Mouse (Mus musculus) heart, embryonic 15.5 days (tissue): ENCODE data around the gene March4. TPM values are rescaled to one million over a fixed set of nuclear protein-coding genes. Genes with fewer than 3 reads are reported as not detected.

ENCODE experiments used
- ATAC-seq: fragments of 200-750 bp; cut with Nextera tagmentation; replicated peaks from 2 replicates; pipeline ENCODE4 v1.8.0; 2017; ENCODE audit warnings: low read depth, moderate TSS enrichment; ENCODE audit not compliant: insufficient number of reproducible peaks, insufficient read depth, low FRiP score
- H3K27ac ChIP-seq: fragments of 300-500 bp; sonication (generic); 2 replicates; pipeline ENCODE4 v1.5.1; 2015; ENCODE audit warnings: mild to moderate bottlenecking, inconsistent platforms
- H3K27me3 ChIP-seq: fragments of 300-500 bp; sonication (generic); 2 replicates; pipeline ENCODE4 v1.6.1; 2015; ENCODE audit warnings: inconsistent platforms
- H3K36me3 ChIP-seq: fragments of 300-500 bp; sonication (generic); 2 replicates; pipeline ENCODE4 v1.6.1; 2015; ENCODE audit warnings: mild to moderate bottlenecking, inconsistent platforms
- H3K4me1 ChIP-seq: fragments of 300-500 bp; sonication (generic); replicated peaks from 2 replicates; pipeline ENCODE4 v1.6.1; 2015; ENCODE audit warnings: inconsistent platforms
- H3K4me2 ChIP-seq: fragments of 300-500 bp; sonication (generic); 2 replicates; pipeline ENCODE4 v1.6.1; 2015; ENCODE audit warnings: inconsistent platforms, mild to moderate bottlenecking, moderate library complexity
- H3K4me3 ChIP-seq: fragments of 300-500 bp; sonication (generic); 2 replicates; pipeline ENCODE4 v1.5.1; 2015; ENCODE audit warnings: mild to moderate bottlenecking, inconsistent platforms
- H3K9ac ChIP-seq: fragments of 300-500 bp; sonication (generic); 2 replicates; pipeline ENCODE4 v1.6.1; 2015; ENCODE audit warnings: mild to moderate bottlenecking, inconsistent platforms
- H3K9me3 ChIP-seq: fragments of 300-500 bp; sonication (generic); replicated peaks from 2 replicates; pipeline ENCODE4 v1.6.1; 2016; ENCODE audit warnings: inconsistent platforms
- WGBS: fragments of 180-500 bp; shearing (Covaris S2); methylation state at CpG from one replicate; pipeline ENCODE4 v1.1.7; 2015; ENCODE audit warnings: mixed read lengths; 5-methylcytosine and 5-hydroxymethylcytosine counted together
- polyA plus RNA-seq: library from polyadenylated mRNA; unstranded; fragments of >200 nt; fragmentation: Nextera tagmentation; extraction: Ambion mirVana; gene quantifications from 2 replicates; pipeline ENCODE4 v1.2.1, GENCODE M21; 2015

The March4 gene
- polyA plus RNA-seq, 1 experiment from 2014 or later: 0.04 TPM

DNA sequence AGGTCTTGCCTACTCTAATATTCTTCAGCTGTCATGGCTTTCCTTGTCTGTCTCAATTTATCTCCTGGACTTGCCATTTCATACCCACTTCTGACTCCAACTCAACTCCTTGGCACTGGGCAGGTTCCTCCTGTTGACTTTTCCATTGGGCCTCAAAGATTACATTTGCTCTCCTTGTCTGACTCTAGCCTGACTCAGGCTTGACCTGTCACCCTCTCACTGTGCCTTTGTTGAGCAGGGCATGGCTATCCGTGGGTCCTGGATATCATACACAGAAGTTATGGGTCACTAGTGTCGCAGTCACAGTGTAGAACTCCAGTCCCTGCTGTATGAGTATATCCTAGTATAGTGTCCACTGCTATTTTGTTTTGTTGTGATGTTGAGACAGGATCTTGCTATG, 60.1 kb downstream of the March4 start:
- Histone ChIP-seq H3K9ac (no peak overlapping the region), H3K4me1 (no peaks in the 10 kb centered on the region), H3K4me3 (no peak overlapping the region), H3K4me2 (no peak overlapping the region), H3K9me3 (no peaks in the 10 kb centered on the region), H3K27me3 (no peaks in the 10 kb centered on the region), H3K27ac (no peak overlapping the region), H3K36me3 (no peaks in the 10 kb centered on the region)
- no peak for ATAC-seq
- 72% methylated on average over 2 of the region's 2 CpGs for WGBS

DNA sequence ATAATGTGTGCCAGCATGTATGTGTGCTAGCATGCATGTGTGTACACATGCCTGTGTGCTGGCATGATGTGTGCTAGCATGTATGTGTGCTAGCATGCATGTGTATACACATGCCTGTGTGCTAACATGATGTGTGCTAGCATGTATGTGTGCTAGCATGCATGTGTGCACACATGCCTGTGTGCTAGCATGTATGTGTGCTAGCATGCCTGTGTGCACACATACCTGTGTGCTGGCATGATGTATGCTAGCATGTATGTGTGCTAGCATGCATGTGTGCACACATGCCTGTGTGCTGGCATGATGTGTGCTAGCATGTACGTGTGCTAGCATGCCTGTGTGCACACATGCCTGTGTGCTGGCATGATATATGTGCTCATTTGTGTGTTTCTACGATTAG, 67.7 kb downstream of the March4 start:
- no peak for ATAC-seq
- no peak overlapping the region for H3K4me2 ChIP-seq
- 71% methylated on average over 2 of the region's 2 CpGs for WGBS
- H3K4me3 ChIP-seq: no peak overlapping the region
- no peaks in the 10 kb centered on the region for H3K4me1 ChIP-seq
- H3K27me3 ChIP-seq: no peaks in the 10 kb centered on the region
- H3K27ac ChIP-seq: no peak overlapping the region
- H3K9me3 ChIP-seq: no peaks in the 10 kb centered on the region
- H3K36me3 ChIP-seq: no peaks in the 10 kb centered on the region
- no peak overlapping the region for H3K9ac ChIP-seq

DNA sequence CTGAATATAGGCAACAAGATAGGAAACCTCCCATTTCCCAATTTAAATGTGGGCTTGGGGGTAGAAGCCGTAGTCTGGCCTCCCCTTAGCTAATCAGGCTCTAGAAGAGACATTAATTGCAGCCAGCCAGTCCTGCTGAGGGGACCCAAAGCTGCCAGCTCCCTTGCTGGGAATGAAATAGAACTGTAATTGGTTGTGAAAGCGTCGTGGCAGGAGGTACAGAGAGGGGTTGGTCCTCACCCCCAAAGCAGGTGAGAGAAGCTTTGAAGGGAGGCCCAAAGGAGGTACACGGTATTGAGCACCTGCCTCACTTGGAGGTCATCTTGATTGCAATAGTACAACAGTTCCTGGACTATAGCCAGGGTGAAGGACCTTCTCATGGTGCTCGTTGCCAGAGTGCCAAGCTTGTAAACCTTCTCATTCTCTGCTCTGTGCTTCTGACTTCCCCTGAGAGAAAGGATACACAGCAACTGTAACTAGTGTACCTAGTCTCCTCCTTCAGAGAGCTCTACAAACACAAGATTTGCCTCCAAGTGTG, 68.2 kb downstream of the March4 start:
- Histone ChIP-seq H3K4me1 (no peaks in the 10 kb centered on the region), H3K36me3 (no peaks in the 10 kb centered on the region), H3K4me2 (no peak overlapping the region), H3K4me3 (no peak overlapping the region), H3K9me3 (no peaks in the 10 kb centered on the region), H3K9ac (no peak overlapping the region), H3K27ac (no peak overlapping the region), H3K27me3 (no peaks in the 10 kb centered on the region)
- WGBS: 37% methylated on average over 5 of the region's 5 CpGs
- ATAC-seq: no peak

DNA sequence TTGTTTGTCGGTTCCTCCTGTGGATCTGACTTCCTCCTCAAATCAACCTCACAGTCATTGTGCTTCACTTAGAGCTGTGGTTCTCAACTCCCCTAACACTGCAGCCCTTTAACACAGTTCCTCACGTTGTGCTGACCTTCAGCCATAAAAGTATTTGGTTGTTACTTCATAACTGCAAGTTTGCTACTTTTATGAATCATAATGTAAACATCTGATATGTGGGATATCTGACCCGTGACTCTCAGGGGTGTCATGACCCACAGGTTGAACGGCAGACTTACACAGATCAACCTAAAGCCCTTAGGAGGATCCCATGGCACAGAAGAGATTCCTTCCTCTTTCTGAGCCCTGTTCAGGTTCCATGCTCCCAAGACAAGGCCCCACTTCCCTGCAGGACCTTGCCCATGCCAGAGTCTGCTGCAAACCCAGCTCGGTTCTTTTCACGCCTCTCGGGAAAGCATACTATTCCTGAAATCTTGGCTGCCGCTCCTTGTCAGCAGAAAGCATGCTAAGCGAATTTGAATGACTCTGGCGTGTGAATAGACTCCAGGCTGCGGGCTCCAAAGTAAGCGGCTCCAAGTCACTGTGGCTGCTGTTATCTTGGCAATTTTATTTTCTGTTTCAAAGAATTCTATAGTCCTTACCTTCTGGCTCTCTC, 71.7 kb downstream of the March4 start:
- peaks cover 8% of the 10 kb centered on the region; the same call in 1 of the 2 replicates for H3K4me1 ChIP-seq
- H3K36me3 ChIP-seq: no peaks in the 10 kb centered on the region
- no peak overlapping the region for H3K27ac ChIP-seq
- no peak overlapping the region for H3K4me3 ChIP-seq
- ATAC-seq: no peak
- H3K27me3 ChIP-seq: no peaks in the 10 kb centered on the region
- 32% methylated on average over 12 of the region's 12 CpGs for WGBS
- H3K9ac ChIP-seq: no peak overlapping the region
- H3K4me2 ChIP-seq: no peak overlapping the region
- no peaks in the 10 kb centered on the region for H3K9me3 ChIP-seq

DNA sequence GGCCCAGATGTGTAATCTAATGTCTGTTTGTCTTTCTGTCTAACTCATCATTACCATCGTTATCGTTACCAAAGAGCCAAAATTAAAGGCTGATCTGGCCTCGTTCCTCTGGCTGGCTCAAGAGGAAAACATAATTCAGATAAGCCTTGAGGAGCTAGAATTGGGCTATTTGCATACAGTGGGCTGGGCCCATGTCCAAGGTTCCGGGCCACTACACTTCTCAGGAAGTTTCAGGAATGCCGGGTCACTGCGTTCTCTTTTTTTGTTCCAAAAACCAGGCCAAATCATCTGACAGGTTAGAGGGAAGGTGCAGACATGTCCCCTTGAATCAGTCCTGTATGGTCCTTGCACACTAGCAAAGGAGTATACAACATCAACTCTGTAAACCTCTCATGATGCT, 74.2 kb downstream of the March4 start:
- 32% methylated on average over 6 of the region's 6 CpGs for WGBS
- no peak overlapping the region for H3K4me2 ChIP-seq
- H3K9me3 ChIP-seq: no peaks in the 10 kb centered on the region
- no peaks in the 10 kb centered on the region for H3K36me3 ChIP-seq
- no peaks in the 10 kb centered on the region for H3K27me3 ChIP-seq
- no peak overlapping the region for H3K4me3 ChIP-seq
- no peak overlapping the region for H3K27ac ChIP-seq
- H3K9ac ChIP-seq: no peak overlapping the region
- H3K4me1 ChIP-seq: peaks cover 8% of the 10 kb centered on the region; the same call in 1 of the 2 replicates
- no peak for ATAC-seq

DNA sequence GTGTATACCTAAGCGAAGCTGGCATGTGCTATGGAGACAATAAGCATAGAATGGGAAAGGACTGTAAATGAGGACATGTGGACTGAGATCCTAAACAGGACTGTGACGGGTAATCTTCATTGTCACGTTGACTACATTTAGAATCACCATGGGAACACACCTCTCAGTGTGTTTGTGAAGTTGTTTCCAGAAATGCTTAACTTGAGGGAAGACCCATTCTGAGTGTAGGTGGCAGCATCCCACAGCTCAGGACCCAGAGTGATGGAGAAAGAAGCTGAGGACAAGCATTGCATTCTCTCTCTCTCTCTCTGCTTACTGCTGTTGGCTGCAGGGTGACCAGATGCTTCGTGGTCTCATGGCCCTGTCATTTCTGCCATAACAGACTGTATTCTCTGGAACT, 79.1 kb downstream of the March4 start:
- H3K27me3 ChIP-seq: no peaks in the 10 kb centered on the region
- H3K36me3 ChIP-seq: no peaks in the 10 kb centered on the region
- 80% methylated on average over 4 of the region's 4 CpGs for whole genome bisulfite sequencing
- H3K4me3 ChIP-seq: no peak overlapping the region
- H3K9me3 ChIP-seq: no peaks in the 10 kb centered on the region
- peaks cover 5% of the 10 kb centered on the region; the same call in 1 of the 2 replicates for H3K4me1 ChIP-seq
- H3K27ac ChIP-seq: no peak overlapping the region
- no peak overlapping the region for H3K9ac ChIP-seq
- no peak overlapping the region for H3K4me2 ChIP-seq
- ATAC-seq: no peak

DNA sequence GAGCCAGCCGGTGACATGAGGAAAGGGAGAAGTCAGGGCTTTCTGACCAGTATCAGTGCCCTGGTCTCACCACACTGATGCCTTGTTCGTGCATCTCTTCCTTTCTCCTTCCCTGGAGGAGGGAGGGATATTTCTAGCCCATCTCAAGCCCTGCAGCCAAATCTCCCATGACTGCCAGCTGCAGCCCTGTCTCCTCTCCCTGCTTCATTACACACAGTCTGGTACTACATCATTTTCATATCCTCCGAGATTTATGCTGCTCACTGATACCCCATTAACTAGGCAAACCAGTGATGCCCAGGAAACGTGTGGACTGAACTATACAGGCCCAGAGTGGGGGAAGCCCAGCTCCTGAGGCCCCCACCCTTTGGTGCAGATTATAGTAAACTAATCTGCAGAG, 80.8 kb downstream of the March4 start:
- Histone ChIP-seq H3K27ac (no peak overlapping the region), H3K4me2 (no peak overlapping the region), H3K9ac (no peak overlapping the region), H3K4me3 (no peak overlapping the region), H3K4me1 (no peaks in the 10 kb centered on the region), H3K9me3 (no peaks in the 10 kb centered on the region), H3K36me3 (no peaks in the 10 kb centered on the region), H3K27me3 (no peaks in the 10 kb centered on the region)
- 71% methylated on average over 4 of the region's 4 CpGs for WGBS
- no peak for ATAC-seq

DNA sequence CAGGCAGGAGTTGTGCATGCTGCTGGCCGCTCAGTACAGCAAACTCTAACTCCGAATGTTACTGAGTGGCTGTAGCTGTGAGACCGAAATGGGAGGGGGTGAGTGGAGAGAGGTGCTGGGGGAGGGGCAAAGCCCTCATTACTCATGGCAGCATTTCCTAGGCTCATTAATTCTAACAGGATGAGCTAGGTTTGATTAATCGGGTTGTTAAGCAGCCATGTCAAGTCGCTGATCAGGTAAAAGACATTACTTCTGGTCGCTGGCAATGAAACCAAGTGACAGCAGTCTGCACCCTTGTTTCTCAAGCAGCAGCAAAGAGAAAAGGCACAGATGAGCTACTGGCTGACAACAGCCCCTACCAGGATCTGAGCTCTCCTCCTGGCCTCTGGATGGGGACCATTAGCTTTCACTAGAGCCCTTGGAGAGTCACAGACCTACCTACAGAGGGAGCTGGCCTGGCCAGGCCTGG, 82.0 kb downstream of the March4 start:
- H3K4me1 ChIP-seq: no peaks in the 10 kb centered on the region
- H3K27ac ChIP-seq: no peak overlapping the region
- no peak overlapping the region for H3K4me2 ChIP-seq
- WGBS: 63% methylated on average over 6 of the region's 6 CpGs
- H3K9ac ChIP-seq: no peak overlapping the region
- no peak for ATAC-seq
- no peaks in the 10 kb centered on the region for H3K36me3 ChIP-seq
- H3K4me3 ChIP-seq: no peak overlapping the region
- no peaks in the 10 kb centered on the region for H3K9me3 ChIP-seq
- no peaks in the 10 kb centered on the region for H3K27me3 ChIP-seq

DNA sequence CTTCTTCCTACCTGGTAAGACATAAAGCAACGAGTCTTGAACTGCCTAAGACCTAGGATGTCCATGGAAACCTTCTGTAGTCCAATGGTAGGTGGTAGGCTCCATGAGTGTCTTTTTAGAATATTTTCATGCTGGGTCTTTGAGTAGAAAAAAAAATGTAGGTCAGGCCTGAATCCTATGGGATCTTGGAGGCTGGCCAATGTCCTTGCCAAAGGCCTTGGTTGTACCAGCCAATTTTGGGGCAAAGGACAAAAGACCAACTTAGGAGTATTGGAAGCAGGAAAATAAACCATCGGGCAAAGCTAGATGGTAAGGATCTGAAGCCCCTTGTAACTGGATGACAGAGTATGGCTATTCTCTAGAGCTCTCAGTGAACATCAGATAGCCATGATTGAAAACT, 83.9 kb downstream of the March4 start:
- ATAC-seq: no peak
- WGBS: 69% methylated on average over 2 of the region's 2 CpGs
- no peaks in the 10 kb centered on the region for H3K36me3 ChIP-seq
- H3K27me3 ChIP-seq: no peaks in the 10 kb centered on the region
- H3K4me2 ChIP-seq: no peak overlapping the region
- no peaks in the 10 kb centered on the region for H3K9me3 ChIP-seq
- H3K4me3 ChIP-seq: no peak overlapping the region
- H3K4me1 ChIP-seq: no peaks in the 10 kb centered on the region
- H3K9ac ChIP-seq: no peak overlapping the region
- no peak overlapping the region for H3K27ac ChIP-seq

DNA sequence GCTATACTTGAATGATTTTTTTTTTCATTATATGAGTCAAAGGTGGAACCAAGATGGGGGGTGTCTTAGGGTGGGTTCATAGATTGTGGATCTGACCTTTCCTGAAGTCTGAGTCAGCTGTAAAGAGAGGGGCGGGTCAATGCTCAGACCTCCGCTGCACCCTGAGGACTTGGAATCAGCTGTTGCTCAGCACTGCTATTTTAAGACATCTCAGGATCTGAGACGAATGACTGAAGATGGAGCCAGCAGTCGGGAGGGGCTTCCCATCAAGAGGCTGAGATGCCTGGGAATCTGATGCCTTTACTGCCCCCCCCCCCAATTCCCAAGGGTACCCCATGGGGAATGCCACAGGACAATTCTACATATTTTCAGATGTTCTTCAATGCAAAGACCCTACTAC, 85.9 kb downstream of the March4 start:
- H3K9me3 ChIP-seq: no peaks in the 10 kb centered on the region
- no peak for ATAC-seq
- no peaks in the 10 kb centered on the region for H3K4me1 ChIP-seq
- WGBS: 51% methylated on average over 4 of the region's 4 CpGs
- H3K27ac ChIP-seq: no peak overlapping the region
- H3K27me3 ChIP-seq: no peaks in the 10 kb centered on the region
- no peak overlapping the region for H3K9ac ChIP-seq
- no peaks in the 10 kb centered on the region for H3K36me3 ChIP-seq
- H3K4me3 ChIP-seq: no peak overlapping the region
- no peak overlapping the region for H3K4me2 ChIP-seq

DNA sequence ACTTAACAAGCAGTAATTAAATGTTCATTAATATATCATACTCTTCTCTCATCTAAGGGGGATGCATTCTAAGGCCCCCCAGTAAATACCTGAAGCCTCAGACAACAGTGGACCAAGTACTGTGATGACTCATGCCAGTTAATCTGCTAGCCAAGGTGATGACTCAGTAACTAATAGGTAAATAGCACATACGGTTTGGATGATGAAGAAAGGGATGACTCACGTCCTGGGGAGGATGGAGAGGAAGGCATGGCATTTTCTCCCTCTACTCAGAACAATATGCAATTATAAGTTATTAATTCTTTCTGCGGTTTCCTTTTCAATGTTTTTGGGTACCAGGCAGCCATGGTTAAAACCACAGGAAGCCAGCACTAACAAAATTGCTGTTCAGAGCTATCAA, 87.0 kb downstream of the March4 start:
- Histone ChIP-seq H3K4me1 (no peaks in the 10 kb centered on the region), H3K27ac (no peak overlapping the region), H3K4me2 (no peak overlapping the region), H3K9ac (no peak overlapping the region), H3K9me3 (no peaks in the 10 kb centered on the region), H3K36me3 (no peaks in the 10 kb centered on the region), H3K27me3 (no peaks in the 10 kb centered on the region), H3K4me3 (no peak overlapping the region)
- no peak for ATAC-seq
- 76% methylated on average over 3 of the region's 3 CpGs for WGBS

DNA sequence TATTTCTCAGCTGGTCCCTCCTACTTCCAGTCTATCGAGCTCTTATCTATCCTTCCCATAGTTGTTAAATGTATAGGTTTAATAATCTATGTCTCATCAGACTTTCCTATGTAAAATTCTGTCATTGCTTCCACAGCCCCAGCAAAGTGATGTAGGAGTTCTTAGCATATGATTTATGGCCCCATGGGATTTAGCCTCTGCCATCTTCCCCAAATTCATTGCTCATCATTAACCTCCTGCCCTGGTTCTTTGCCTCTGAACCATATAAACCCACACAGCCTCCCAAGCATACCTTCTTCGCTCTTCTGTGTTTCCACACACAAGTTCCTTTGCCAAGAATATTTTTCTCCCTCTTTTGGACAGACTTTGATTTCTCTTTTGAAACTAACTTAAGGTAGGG, 94.0 kb downstream of the March4 start:
- H3K4me2 ChIP-seq: no peak overlapping the region
- no peak for ATAC-seq
- no peaks in the 10 kb centered on the region for H3K27me3 ChIP-seq
- no peaks in the 10 kb centered on the region for H3K4me1 ChIP-seq
- no peak overlapping the region for H3K9ac ChIP-seq
- H3K27ac ChIP-seq: no peak overlapping the region
- 75% methylated on average over 2 of the region's 2 CpGs for WGBS
- no peak overlapping the region for H3K4me3 ChIP-seq
- H3K9me3 ChIP-seq: no peaks in the 10 kb centered on the region
- H3K36me3 ChIP-seq: no peaks in the 10 kb centered on the region
